Mouse (Mus musculus) hindbrain, embryonic 11.5 days (tissue): ENCODE measurements around the gene Sct. TPM values are rescaled to one million over a fixed set of nuclear protein-coding genes. Genes with fewer than 3 reads are reported as not detected.

Source experiments
- ATAC-seq: fragments of 200-750 bp; cut with Nextera tagmentation; 2 replicates; pipeline ENCODE4 v1.8.0; 2017; ENCODE audit warnings: mild to moderate bottlenecking, moderate TSS enrichment, moderate library complexity; ENCODE audit not compliant: low FRiP score
- DNase-seq: peaks from one replicate; pipeline ENCODE4 v3.0.0-alpha.2; 2015; ENCODE audit warnings: low spot score
- H3K27ac ChIP-seq: fragments of 300-500 bp; sonication (generic); 2 replicates; pipeline ENCODE4 v1.5.1; 2014; ENCODE audit warnings: mild to moderate bottlenecking, low read depth, low read length
- H3K27me3 ChIP-seq: fragments of 300-500 bp; sonication (generic); 2 replicates; pipeline ENCODE4 v1.6.1; 2014; ENCODE audit warnings: mild to moderate bottlenecking, low read length, moderate library complexity, mixed read lengths; ENCODE audit not compliant: control insufficient read depth, insufficient read depth
- H3K36me3 ChIP-seq: fragments of 300-500 bp; sonication (generic); 2 replicates; pipeline ENCODE4 v1.6.1; 2014; ENCODE audit warnings: mild to moderate bottlenecking, low read length, moderate library complexity, mixed read lengths; ENCODE audit not compliant: control insufficient read depth, insufficient read depth
- H3K4me1 ChIP-seq: fragments of 300-500 bp; sonication (generic); replicated peaks from 2 replicates; pipeline ENCODE4 v1.6.1; 2014; ENCODE audit warnings: low read length, mixed read lengths; ENCODE audit not compliant: control insufficient read depth, insufficient read depth
- H3K4me2 ChIP-seq: fragments of 300-500 bp; sonication (generic); replicated peaks from 2 replicates; pipeline ENCODE4 v1.6.1; 2014; ENCODE audit warnings: mild to moderate bottlenecking, low read depth, low read length
- H3K4me3 ChIP-seq: fragments of 300-500 bp; sonication (generic); 2 replicates; pipeline ENCODE4 v1.5.1; 2014; ENCODE audit warnings: low read depth, low read length
- H3K9ac ChIP-seq: fragments of 300-500 bp; sonication (generic); 2 replicates; pipeline ENCODE4 v1.6.1; 2014; ENCODE audit warnings: low read depth, low read length
- H3K9me3 ChIP-seq: fragments of 300-500 bp; sonication (generic); 2 replicates; pipeline ENCODE4 v1.6.1; 2016; ENCODE audit warnings: low read length; ENCODE audit not compliant: control insufficient read depth
- WGBS: fragments of 180-500 bp; shearing (Covaris S2); extraction: QIAGEN DNeasy Blood & Tissue Kit; methylation state at CpG from one replicate; pipeline ENCODE4 v1.1.7; 2014; 5-methylcytosine and 5-hydroxymethylcytosine counted together
- polyA plus RNA-seq: library from polyadenylated mRNA; unstranded; fragments of >200 nt; fragmentation: Nextera tagmentation; extraction: Ambion mirVana; gene quantifications from 2 replicates; pipeline ENCODE4 v1.2.1, GENCODE M21; 2014

Sct gene
- polyA plus RNA-seq, 1 experiment from 2014 or later = 5.1 TPM

DNA sequence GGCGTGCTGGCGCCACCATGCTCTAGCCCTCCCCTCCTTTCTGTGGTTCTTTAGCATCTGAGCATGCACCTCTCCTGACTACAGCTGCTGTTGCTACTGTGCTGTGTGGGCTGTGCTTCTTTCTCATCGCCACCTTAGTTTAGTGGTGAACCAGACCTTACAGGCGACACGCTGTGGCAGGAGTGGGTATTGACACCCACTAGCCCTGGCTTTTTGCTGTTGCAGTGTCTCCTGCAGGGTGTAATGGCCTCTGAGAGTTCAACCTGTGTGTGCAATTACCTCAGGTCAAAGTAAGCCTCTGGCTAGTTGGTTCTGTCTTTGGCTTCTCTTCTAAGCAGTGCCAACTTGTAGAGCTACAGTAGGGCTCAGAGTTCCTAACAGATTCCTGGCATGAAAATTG is 37.0 kb upstream of the Sct start:
- ATAC-seq = no peak
- Histone ChIP-seq H3K27ac (no peak overlapping the region), H3K9me3 (no peaks in the 10 kb centered on the region), H3K36me3 (peaks cover 18% of the 10 kb centered on the region; the same call in 1 of the 2 replicates), H3K9ac (no peak overlapping the region), H3K4me3 (no peak overlapping the region), H3K4me2 (no peak overlapping the region), H3K4me1 (no peaks in the 10 kb centered on the region), H3K27me3 (no peaks in the 10 kb centered on the region)
- 82% methylated on average over 5 of the region's 5 CpGs for WGBS
- DNase-seq = peak; percentile 36

GRCm38 (mm10) chr7:141315076-141315475 is 36.1 kb upstream of the Sct start:
- no peak for ATAC-seq
- no peaks in the 10 kb centered on the region for H3K27me3 ChIP-seq

DNA sequence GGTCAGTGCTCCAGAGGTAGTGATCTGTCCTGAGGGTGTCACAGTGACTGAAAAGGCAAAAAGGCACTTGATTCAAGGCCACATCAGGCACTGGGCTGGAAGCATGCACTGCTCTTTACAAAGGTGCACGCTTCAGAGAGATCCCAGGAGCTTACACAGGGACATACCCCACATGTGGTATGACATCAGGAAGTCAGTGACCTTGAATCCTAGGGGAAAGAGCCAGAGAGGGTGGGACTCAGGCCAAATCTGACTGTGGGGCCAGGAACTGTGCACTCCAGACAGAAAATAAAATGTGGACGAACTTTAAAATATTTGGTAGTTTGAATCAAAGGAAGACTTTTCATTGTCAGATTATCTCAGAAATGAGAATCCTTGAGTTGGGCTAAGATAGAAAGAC is 35.5 kb upstream of the Sct start:
- Histone ChIP-seq H3K4me3 (no peak overlapping the region), H3K36me3 (peaks cover 18% of the 10 kb centered on the region; the same call in 1 of the 2 replicates), H3K27me3 (no peaks in the 10 kb centered on the region), H3K27ac (no peak overlapping the region), H3K4me1 (no peaks in the 10 kb centered on the region), H3K9ac (no peak overlapping the region), H3K4me2 (no peak overlapping the region), H3K9me3 (no peaks in the 10 kb centered on the region)
- ATAC-seq = no peak
- DNase-seq = no peak
- 93% methylated on average over 2 of the region's 2 CpGs for WGBS

More at GRCm38 (mm10) chr7:141315076-141315475, 36.1 kb upstream of the Sct start:
- Histone ChIP-seq H3K9ac (no peak overlapping the region), H3K4me2 (no peak overlapping the region), H3K27ac (no peak overlapping the region), H3K36me3 (peaks cover 18% of the 10 kb centered on the region; the same call in 1 of the 2 replicates), H3K4me3 (no peak overlapping the region), H3K9me3 (no peaks in the 10 kb centered on the region), H3K4me1 (no peaks in the 10 kb centered on the region)
- no peak for DNase-seq
- 92% methylated on average over 8 of the region's 8 CpGs for WGBS

- no peak overlapping the region for H3K4me3 ChIP-seq
- peaks cover 8% of the 10 kb centered on the region; the same call in 1 of the 2 replicates for H3K36me3 ChIP-seq
- 90% methylated on average over 4 of the region's 4 CpGs for WGBS
- no peak overlapping the region for H3K27ac ChIP-seq
- DNase-seq = no peak
- H3K9ac ChIP-seq = no peak overlapping the region
- no peaks in the 10 kb centered on the region for H3K27me3 ChIP-seq
- no peak for ATAC-seq
- H3K4me1 ChIP-seq = no peaks in the 10 kb centered on the region
- H3K4me2 ChIP-seq = no peak overlapping the region
- H3K9me3 ChIP-seq = no peaks in the 10 kb centered on the region
These were observed 25.6 kb upstream of the Sct start for GRCm38 (mm10) chr7:141304537-141304936.

DNA sequence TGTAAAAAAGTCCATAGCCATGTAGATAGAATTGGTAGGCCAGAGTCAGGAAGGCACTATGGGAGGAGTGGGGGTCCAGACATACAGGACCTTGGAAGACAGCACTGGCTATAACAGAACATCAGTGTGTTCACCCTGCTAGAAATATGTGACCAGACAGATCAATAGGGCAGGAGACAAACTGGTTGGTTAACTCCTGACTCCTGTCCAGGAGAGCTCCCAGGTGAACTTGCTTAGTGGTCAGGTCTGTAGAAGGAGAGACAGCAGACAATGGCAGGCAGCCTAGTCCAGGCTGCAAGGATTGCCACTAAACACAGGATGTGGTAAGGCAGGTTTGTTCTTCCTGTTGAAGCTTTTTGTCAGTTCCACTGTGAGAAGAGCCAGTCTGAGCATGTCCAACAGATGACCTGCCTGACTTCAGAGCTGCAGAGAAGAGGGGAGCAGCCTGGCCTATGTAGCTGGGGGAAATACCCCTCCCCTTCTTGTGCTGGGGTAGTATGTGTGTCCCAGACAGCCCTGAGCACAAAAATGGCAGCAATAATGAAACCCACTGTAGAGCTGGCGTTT is 23.9 kb upstream of the Sct start:
- Histone ChIP-seq H3K4me2 (no peak overlapping the region), H3K4me1 (no peaks in the 10 kb centered on the region), H3K9me3 (no peaks in the 10 kb centered on the region), H3K27me3 (no peaks in the 10 kb centered on the region), H3K36me3 (0 out of 2 replicates have a peak, but pooled peaks cover 6% of the 10 kb centered on the region), H3K27ac (no peak overlapping the region), H3K4me3 (no peak overlapping the region), H3K9ac (no peak overlapping the region)
- ATAC-seq (no peak), DNase-seq (no peak)
- WGBS = 83% methylated on average over 1 of the region's 1 CpGs

DNA sequence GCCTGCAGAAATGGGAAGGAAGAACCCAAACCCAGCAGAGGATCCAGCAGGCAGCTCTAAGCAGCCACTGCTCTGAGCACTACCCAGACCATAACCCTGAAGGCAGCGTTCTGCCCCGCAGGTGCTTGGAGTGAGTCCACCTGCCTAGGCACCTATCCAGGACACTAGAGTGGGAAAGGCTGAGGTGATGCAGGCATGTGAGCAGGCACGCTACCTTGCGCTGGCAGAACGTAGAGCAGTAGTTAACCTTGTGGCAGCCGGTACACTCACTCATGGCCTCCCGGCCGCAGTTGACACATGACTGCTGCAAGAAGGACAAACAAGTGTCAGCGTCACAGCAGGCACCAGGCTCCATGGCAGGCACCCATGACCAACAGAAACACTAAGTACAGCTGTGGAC is 22.5 kb upstream of the Sct start:
- H3K9ac ChIP-seq = no peak overlapping the region
- DNase-seq (no peak), ATAC-seq (no peak)
- no peak overlapping the region for H3K4me2 ChIP-seq
- H3K27ac ChIP-seq = no peak overlapping the region
- H3K9me3 ChIP-seq = no peaks in the 10 kb centered on the region
- H3K4me1 ChIP-seq = no peaks in the 10 kb centered on the region
- 0 out of 2 replicates have a peak, but pooled peaks cover 6% of the 10 kb centered on the region for H3K36me3 ChIP-seq
- 96% methylated on average over 9 of the region's 9 CpGs for WGBS
- no peak overlapping the region for H3K4me3 ChIP-seq
- no peaks in the 10 kb centered on the region; the same call in 1 of the 2 replicates for H3K27me3 ChIP-seq

DNA sequence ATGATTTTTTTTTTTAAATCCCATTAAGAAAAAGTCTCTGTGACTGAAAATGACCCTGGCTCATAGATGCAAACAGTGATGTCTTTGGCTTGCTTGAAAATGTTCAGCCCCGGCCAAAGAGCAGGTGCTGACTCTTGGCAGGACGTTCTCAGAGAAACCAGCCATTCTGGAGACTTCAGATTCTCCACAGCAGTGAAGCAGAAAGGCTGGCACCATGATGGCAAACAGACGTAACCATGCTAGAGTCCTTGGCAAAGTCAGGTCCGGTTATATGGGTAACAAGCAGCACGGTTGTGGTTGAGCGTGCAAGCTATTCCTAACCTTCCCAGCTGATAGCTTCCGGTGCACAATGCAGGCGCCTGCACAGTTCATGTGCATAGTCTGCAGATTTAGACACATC is 20.2 kb upstream of the Sct start:
- Histone ChIP-seq H3K9me3 (no peaks in the 10 kb centered on the region), H3K4me2 (no peak overlapping the region), H3K9ac (no peak overlapping the region), H3K36me3 (0 out of 2 replicates have a peak, but pooled peaks cover 3% of the 10 kb centered on the region), H3K27ac (no peak overlapping the region), H3K4me1 (no peaks in the 10 kb centered on the region; the same call in 1 of the 2 replicates), H3K27me3 (peaks cover 17% of the 10 kb centered on the region), H3K4me3 (no peak overlapping the region)
- WGBS = 94% methylated on average over 8 of the region's 8 CpGs
- ATAC-seq (no peak), DNase-seq (no peak)

DNA sequence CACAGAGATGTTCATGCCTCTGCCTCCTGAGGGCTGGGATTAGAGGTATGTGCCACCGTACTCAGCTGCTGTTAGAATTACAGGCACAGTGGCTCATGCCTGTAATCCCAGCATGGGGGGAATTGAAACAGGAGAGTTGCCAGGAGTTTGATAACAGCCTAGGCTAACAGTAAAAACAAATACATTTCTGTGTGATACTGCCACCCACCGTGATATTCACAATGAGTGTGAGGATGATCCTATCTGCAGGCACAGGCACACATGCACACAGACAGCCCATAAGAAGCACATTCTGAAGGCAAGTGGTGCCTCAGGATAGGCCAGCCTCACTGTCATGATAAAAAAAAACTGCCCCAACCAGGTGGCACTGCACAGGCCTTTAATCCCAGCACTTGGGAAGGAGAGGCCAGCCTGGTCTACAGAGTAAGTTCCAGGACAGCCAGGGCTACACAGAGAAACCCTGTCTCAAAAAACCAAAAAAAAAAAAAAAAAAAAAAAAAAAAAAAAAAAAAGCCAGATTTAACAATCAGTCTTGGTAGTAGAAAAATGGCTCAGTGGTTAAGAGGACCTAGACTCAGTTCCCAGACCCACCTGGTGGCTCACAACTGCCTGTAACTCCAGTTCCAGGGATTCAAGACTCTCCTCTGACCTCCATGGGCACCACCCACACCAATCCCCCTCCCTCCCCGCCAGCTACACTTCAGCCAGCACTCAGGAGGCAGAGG is 19.2 kb upstream of the Sct start:
- 88% methylated on average over 3 of the region's 3 CpGs for WGBS
- DNase-seq = no peak
- Histone ChIP-seq H3K9ac (no peak overlapping the region), H3K36me3 (0 out of 2 replicates have a peak, but pooled peaks cover 3% of the 10 kb centered on the region), H3K4me3 (no peak overlapping the region), H3K27ac (no peak overlapping the region), H3K4me2 (no peak overlapping the region), H3K9me3 (no peaks in the 10 kb centered on the region), H3K27me3 (peaks cover 28% of the 10 kb centered on the region), H3K4me1 (peaks cover 4% of the 10 kb centered on the region)
- ATAC-seq = no peak

DNA sequence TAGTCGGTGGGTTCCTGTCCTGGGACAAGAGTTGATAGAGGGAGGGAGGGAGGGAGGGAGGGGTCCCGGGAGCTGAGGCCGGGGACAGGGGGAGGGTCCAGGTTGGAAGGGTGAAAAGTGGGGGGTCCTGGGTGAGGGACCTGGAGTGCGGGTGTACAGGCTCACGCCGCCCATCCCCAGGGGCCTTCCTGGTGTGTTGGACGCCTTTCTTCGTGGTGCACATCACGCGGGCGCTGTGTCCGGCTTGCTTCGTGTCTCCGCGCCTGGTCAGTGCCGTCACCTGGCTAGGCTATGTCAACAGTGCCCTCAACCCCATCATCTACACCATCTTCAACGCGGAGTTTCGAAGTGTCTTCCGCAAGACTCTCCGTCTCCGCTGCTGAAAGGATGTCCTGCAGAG is 15.5 kb upstream of the Sct start:
- Histone ChIP-seq H3K4me1 (peaks cover 7% of the 10 kb centered on the region), H3K4me2 (peak overlapping the region; percentile 65), H3K9me3 (no peaks in the 10 kb centered on the region), H3K36me3 (0 out of 2 replicates have a peak, but pooled peaks cover 3% of the 10 kb centered on the region), H3K27me3 (peaks cover 58% of the 10 kb centered on the region), H3K9ac (no peak overlapping the region), H3K4me3 (peak overlapping the region; percentile 35), H3K27ac (no peak overlapping the region)
- 8% methylated on average over 22 of the region's 22 CpGs for WGBS
- peak; percentile 15; the same call in 1 of the 2 replicates for ATAC-seq
- peak; percentile 37 for DNase-seq
